Mouse (Mus musculus): ENCODE results near the gene Zfand3.

Zfand3 gene

GRCm38 (mm10) chr17:30192416-30193005 lies 188.0 kb downstream of the Zfand3 start:
- DNase-seq (ENCODE audit: extremely low spot score), result no peak

- no peak for DNase-seq (ENCODE audit: extremely low spot score)
Observed at GRCm38 (mm10) chr17:30193615-30194014, 189.1 kb downstream of the Zfand3 start.

- DNase-seq (ENCODE audit: extremely low spot score), result no peak
Observed at GRCm38 (mm10) chr17:30194091-30194490, 189.6 kb downstream of the Zfand3 start.

- DNase-seq (ENCODE audit: extremely low spot score), result no peak
Observed at GRCm38 (mm10) chr17:30194629-30195445, 190.3 kb downstream of the Zfand3 start.

- DNase-seq (ENCODE audit: extremely low spot score), result no peak
Observed at GRCm38 (mm10) chr17:30195591-30196183, 191.2 kb downstream of the Zfand3 start.

- no peak for DNase-seq (ENCODE audit: extremely low spot score)
Observed at GRCm38 (mm10) chr17:30196401-30197279, 192.1 kb downstream of the Zfand3 start.

- DNase-seq (ENCODE audit: extremely low spot score), result no peak
Observed at GRCm38 (mm10) chr17:30197280-30198030, 192.9 kb downstream of the Zfand3 start.

- DNase-seq (ENCODE audit: extremely low spot score), result no peak
Observed at GRCm38 (mm10) chr17:30198422-30198821, 193.9 kb downstream of the Zfand3 start.

- no peak for DNase-seq (ENCODE audit: extremely low spot score)
Observed at GRCm38 (mm10) chr17:30199374-30200247, 195.1 kb downstream of the Zfand3 start.

- no peak for DNase-seq (ENCODE audit: extremely low spot score)
Observed at GRCm38 (mm10) chr17:30200283-30200682, 195.8 kb downstream of the Zfand3 start.

- no peak for DNase-seq (ENCODE audit: extremely low spot score)
Observed at GRCm38 (mm10) chr17:30205062-30205825, 200.7 kb downstream of the Zfand3 start.

- no peak for DNase-seq (ENCODE audit: extremely low spot score)
Observed at GRCm38 (mm10) chr17:30210262-30210661, 205.7 kb downstream of the Zfand3 start.

GRCm38 (mm10) chr17:30210936-30211335 lies 206.4 kb downstream of the Zfand3 start:
- no peak for DNase-seq (ENCODE audit: extremely low spot score)

GRCm38 (mm10) chr17:30212647-30213046 lies 208.1 kb downstream of the Zfand3 start:
- DNase-seq (ENCODE audit: extremely low spot score), result no peak

- no peak for DNase-seq (ENCODE audit: extremely low spot score)
Observed at GRCm38 (mm10) chr17:30213371-30213770, 208.8 kb downstream of the Zfand3 start.

- no peak for DNase-seq (ENCODE audit: extremely low spot score)
Observed at GRCm38 (mm10) chr17:30214393-30214792, 209.9 kb downstream of the Zfand3 start.

- no peak for DNase-seq (ENCODE audit: extremely low spot score)
Observed at GRCm38 (mm10) chr17:30215741-30216140, 211.2 kb downstream of the Zfand3 start.

GRCm38 (mm10) chr17:30221677-30222076 lies 217.1 kb downstream of the Zfand3 start:
- no peak for DNase-seq (ENCODE audit: extremely low spot score)

- DNase-seq (ENCODE audit: extremely low spot score), result no peak
Observed at GRCm38 (mm10) chr17:30222361-30222760, 217.8 kb downstream of the Zfand3 start.
